Mouse (Mus musculus): Measurements from ENCODE around the gene Cntfr.

GRCm38 (mm10) chr4:41614156-41614555 lies 82.7 kb downstream of the Cntfr start:
- TF ChIP-seq CTCF (IDR thresholded peaks at IDR 0.05; ENCODE audit: insufficient read depth, low read depth, low read length) (peak; percentile 88), POLR2A (IDR thresholded peaks at IDR 0.05; ENCODE audit: insufficient read depth, low read depth, low read length) (no peak)
